Mouse (Mus musculus): ENCODE measurements at regions not wholly inside any gene's neighbourhood (a gene's known extent, or its start where the extent isn't known, plus 50 kb on each side); places are given as distances from the start of the nearest gene placed in this dataset.

- no peak for TF ChIP-seq POLR2A (IDR thresholded peaks at IDR 0.05; ENCODE audit: low read depth, low read length)
- TF ChIP-seq CTCF (IDR thresholded peaks at IDR 0.05; ENCODE audit: extremely low read depth, insufficient read depth, insufficient read length, insufficient replicate concordance) = no peak
Observed at GRCm38 (mm10) chr14:46661792-46662545, 98.4 kb upstream of the Cdkn3 start.

Data from spleen, adult 2 months (tissue).